Comparison of ENCODE assay signal across 8 mouse cellular contexts in the genomic region with DNA sequence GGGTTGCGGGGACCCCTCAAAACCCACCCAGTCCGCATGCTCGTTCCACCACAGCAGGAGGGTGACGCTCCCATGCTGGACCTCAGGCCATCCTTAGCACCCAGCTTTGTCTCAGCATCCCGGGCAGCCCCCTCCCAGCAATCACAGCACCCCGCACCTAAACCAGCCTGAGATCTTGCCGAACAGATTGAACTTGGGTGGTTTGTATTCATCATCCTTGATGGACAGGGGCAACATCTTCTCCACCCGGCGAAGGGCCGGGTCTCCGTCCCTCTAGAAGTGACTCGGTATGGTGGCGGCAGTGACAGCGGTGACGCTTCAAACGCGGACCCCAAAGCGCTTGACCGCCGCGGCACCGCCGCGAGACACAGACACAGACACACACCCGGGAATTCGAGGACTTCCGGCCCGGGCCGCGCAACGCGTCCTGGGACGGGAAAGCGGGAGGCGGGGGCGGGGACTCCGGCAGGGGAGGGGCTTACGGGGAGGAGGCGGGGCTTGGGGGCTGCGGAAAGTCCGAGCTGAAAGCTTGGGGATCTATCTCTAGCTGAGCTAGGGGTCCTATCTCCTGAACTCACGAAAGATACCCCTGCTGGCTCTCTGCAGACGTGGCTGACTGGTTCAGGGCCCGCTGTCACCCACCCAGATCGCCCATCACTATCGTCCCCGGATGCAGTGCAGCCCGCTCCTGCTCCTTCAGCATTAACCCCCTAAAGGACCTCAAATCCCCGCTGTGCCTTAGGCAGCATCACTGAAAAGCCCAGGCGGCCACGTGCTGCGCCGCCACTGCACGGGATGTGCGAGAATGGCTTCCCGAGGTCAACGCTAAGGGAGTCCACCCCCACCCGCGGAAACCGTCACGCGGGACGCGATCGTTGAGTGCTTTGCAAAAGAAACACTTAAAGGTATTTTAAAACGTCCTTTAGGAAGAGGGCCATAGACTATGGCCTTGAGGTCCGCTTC. TPM values are rescaled to one million over a fixed set of nuclear protein-coding genes. Genes with fewer than 3 reads are reported as not detected.
DNase-seq lines count a peak whose midpoint lies in the region; ATAC-seq lines count a peak whose summit lies in the region.

TSS of gene Slc30a7 (minus strand) at position 429 of the 963 bp plus-strand sequence.
TSS of gene Extl2 (plus strand) at position 485 of the 963 bp plus-strand sequence.

- peak; percentile 94 for ATAC-seq in hindbrain, embryonic 13.5 days (ENCODE audit: low FRiP score)

- DNase-seq in T-cell, adult 2 months (ENCODE audit: low spot score) = peak; percentile 51
- DNase-seq in cerebellum, postnatal 14 days = peak; percentile 88 to 92
- peak; percentile 72 to 74 for DNase-seq in frontal cortex, postnatal 14 days (ENCODE audit: low spot score in 2 of 2)
- DNase-seq in left cerebral cortex, adult 11 months (ENCODE audit: low spot score) = peak; percentile 73
- DNase-seq in lung, postnatal 36 days = peak; percentile 86
- DNase-seq in retina, embryonic 14.5 days (ENCODE audit: low spot score) = peak; percentile 89
- peak; percentile 79 to 80 for DNase-seq in thymus, postnatal 36 days

- peak within 1 kb of the TSS; percentile 84 for H3K4me3 ChIP-seq in hindbrain, embryonic 13.5 days

- H3K27me3 ChIP-seq in hindbrain, embryonic 13.5 days = no peaks in the 10 kb centered on the region

- H3K4me1 ChIP-seq in hindbrain, embryonic 13.5 days (replicated peaks) = peaks cover 42% of the 10 kb centered on the region

- H3K4me2 ChIP-seq in hindbrain, embryonic 13.5 days = peak within 1 kb of the TSS; percentile 91

- peak within 1 kb of the TSS; percentile 91 for H3K9ac ChIP-seq in hindbrain, embryonic 13.5 days

- WGBS in hindbrain, embryonic 13.5 days = under 1% methylated on average over 67 of the region's 67 CpGs

- H3K9me3 ChIP-seq in hindbrain, embryonic 13.5 days = no peaks in the 10 kb centered on the region

- peaks cover 16% of the 10 kb centered on the region for H3K36me3 ChIP-seq in hindbrain, embryonic 13.5 days

- peak within 1 kb of the TSS; percentile 92 for H3K27ac ChIP-seq in hindbrain, embryonic 13.5 days

RNA-seq across cellular contexts. Expression of gene Slc30a7, which starts in this region (rescaled TPM):
- 18.8 and 21.2 TPM in 2 replicates for polyA plus RNA-seq in hindbrain, embryonic 13.5 days (2015; fragmentation: Nextera tagmentation; extraction: Ambion mirVana)

RNA-seq across cellular contexts. Expression of gene Extl2, which starts in this region (rescaled TPM):
- 28.5 and 32.2 TPM in 2 replicates for polyA plus RNA-seq in hindbrain, embryonic 13.5 days (2015; fragmentation: Nextera tagmentation; extraction: Ambion mirVana)

Comparison
In these comparisons a context has a peak if more than half of its experiments do, and no peak if none do; other contexts are left out.
1. Peak in every context shown above with its lines: DNase-seq, ATAC-seq, H3K4me3 ChIP-seq and H3K27ac ChIP-seq.